Mouse (Mus musculus): ENCODE measurements at regions not wholly inside any gene's neighbourhood (a gene's known extent, or its start where the extent isn't known, plus 50 kb on each side); places are given as distances from the start of the nearest gene placed in this dataset.
A peak's percentile ranks its signal among the peaks of the same experiment; 100 is the strongest.

GRCm38 (mm10) chr4:53219351-53219750 lies 59.7 kb upstream of the Abca1 start:
- no peak for DNase-seq (ENCODE audit: low read depth, low spot score)

- no peak for DNase-seq (ENCODE audit: low read depth, low spot score)
Measured at GRCm38 (mm10) chr4:53218752-53219151, 59.1 kb upstream of the Abca1 start.

- no peak for DNase-seq (ENCODE audit: low read depth, low spot score)
Measured at GRCm38 (mm10) chr4:53218291-53218640, 58.6 kb upstream of the Abca1 start.

- DNase-seq (ENCODE audit: low read depth, low spot score), result peak; percentile 83
Measured at GRCm38 (mm10) chr4:53217608-53218290, 58.1 kb upstream of the Abca1 start.

GRCm38 (mm10) chr4:53212541-53212940 lies 52.8 kb upstream of the Abca1 start:
- DNase-seq (ENCODE audit: low read depth, low spot score), result no peak

- DNase-seq (ENCODE audit: low read depth, low spot score), result no peak
Measured at GRCm38 (mm10) chr4:53210685-53211084, 51.0 kb upstream of the Abca1 start.
